Mouse (Mus musculus): ENCODE data around the gene Ptprd.

- TF ChIP-seq CTCF (IDR thresholded peaks at IDR 0.05; ENCODE audit: low read depth) (no peak), EP300 (IDR thresholded peaks at IDR 0.05; ENCODE audit: low read depth) (no peak)
Observed at GRCm38 (mm10) chr4:77613129-77613528, 598.6 kb downstream of the Ptprd start.
